ENCODE assay signal across 13 mouse cellular contexts in the genomic region with DNA sequence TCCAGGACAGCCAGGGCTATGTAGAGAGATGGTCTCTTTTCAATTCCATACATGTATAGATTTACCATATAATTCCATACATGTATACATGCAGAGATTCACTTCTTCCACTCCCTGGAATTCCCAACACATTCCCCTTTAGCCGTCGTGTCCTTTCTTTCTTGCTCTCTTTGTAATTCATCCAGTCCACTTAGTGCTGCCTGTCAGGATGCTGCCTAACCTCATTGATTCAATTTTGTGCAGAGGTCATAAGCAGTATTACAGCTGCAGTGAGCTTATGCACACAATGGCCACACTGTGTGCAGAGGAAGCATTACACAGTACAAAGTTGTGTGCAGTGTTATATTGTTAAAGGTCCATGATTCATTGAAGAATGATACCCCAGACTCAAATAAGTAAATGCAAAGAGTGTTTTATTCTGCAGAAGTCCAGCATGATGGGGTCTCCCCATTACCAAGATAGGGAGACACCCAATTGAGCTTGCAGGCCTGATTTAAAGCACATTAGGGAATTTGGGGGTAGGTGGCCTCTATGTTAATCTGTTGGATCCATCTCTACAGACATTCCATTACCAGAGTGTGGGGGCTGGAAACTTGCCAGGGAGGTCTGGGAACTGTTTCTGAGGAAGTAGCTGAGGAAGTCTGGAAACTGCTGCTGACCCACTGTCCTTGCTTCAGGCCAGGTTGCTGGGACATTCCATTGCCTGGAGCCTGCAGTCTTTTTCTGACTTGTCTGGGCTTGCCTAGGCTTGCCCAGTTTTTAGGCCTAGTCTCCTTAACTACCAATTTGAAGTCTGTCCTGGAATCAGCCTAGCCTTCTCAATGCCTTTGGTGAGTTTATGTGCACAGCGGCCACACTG.
A peak's percentile ranks its signal among the peaks of the same experiment; 100 is the strongest.
DNase-seq lines count a peak whose midpoint lies in the region; ATAC-seq and TF ChIP-seq lines count a peak whose summit lies in the region.
"Had no signal": no experiment of that assay in that cellular context is flagged by ENCODE, and none has a peak within 500 bp of the region (broad histone marks: within the 10 kb centered on the region; RNA-seq: fewer than 3 reads in every experiment).

No protein-coding gene starts in this region.

- no peaks in the 10 kb centered on the region for H3K27me3 ChIP-seq in limb, embryonic 14.5 days (ENCODE audit: control insufficient read depth, insufficient read depth, low read length)
- H3K27me3 ChIP-seq in limb, embryonic 10.5 days (ENCODE audit: low read depth, poor library complexity, severe bottlenecking): no peaks in the 10 kb centered on the region
- H3K27me3 ChIP-seq in E14TG2a.4 (ENCODE audit: insufficient read depth, low read length): no peaks in the 10 kb centered on the region
- no peaks in the 10 kb centered on the region for H3K27me3 ChIP-seq in embryonic facial prominence, embryonic 10.5 days (replicated peaks; ENCODE audit: low read depth, poor library complexity, severe bottlenecking)

- no peaks in the 10 kb centered on the region for H3K9me3 ChIP-seq in limb, embryonic 14.5 days (ENCODE audit: control insufficient read depth, low read length)
- no peaks in the 10 kb centered on the region for H3K9me3 ChIP-seq in limb, embryonic 10.5 days (replicated peaks)
- H3K9me3 ChIP-seq in E14TG2a.4 (ENCODE audit: low read length): no peaks in the 10 kb centered on the region
- H3K9me3 ChIP-seq in embryonic facial prominence, embryonic 10.5 days: no peaks in the 10 kb centered on the region
- H3K9me3 ChIP-seq: hindbrain, embryonic 10.5 days had no signal

- H3K4me3 ChIP-seq in limb, embryonic 14.5 days (replicated peaks; ENCODE audit: low read length): no peak overlapping the region
- H3K4me3 ChIP-seq in limb, embryonic 10.5 days: no peak overlapping the region
- no peak overlapping the region for H3K4me3 ChIP-seq in E14TG2a.4 (replicated peaks; ENCODE audit: low read length)
- no peak overlapping the region for H3K4me3 ChIP-seq in embryonic facial prominence, embryonic 10.5 days
- H3K4me3 ChIP-seq: erythroblast, embryonic 14.5 days; hindbrain, embryonic 10.5 days; myocyte had no signal

- no peak overlapping the region for H3K4me2 ChIP-seq in limb, embryonic 14.5 days (replicated peaks; ENCODE audit: low read depth, low read length, severe bottlenecking)

- H3K27ac ChIP-seq in limb, embryonic 14.5 days (replicated peaks; ENCODE audit: low read depth, low read length): no peak overlapping the region
- H3K27ac ChIP-seq in limb, embryonic 10.5 days: no peak overlapping the region
- no peak overlapping the region for H3K27ac ChIP-seq in embryonic facial prominence, embryonic 10.5 days (replicated peaks)
- H3K27ac ChIP-seq: hindbrain, embryonic 10.5 days had no signal

- WGBS in limb, embryonic 14.5 days: 81% methylated on average over 3 of the region's 3 CpGs
- WGBS in limb, embryonic 10.5 days: 89% methylated on average over 3 of the region's 3 CpGs
- 69% methylated on average over 3 of the region's 3 CpGs for WGBS in embryonic facial prominence, embryonic 10.5 days

- TF ChIP-seq POLR2A in limb, embryonic 14.5 days (IDR thresholded peaks at IDR 0.05; ENCODE audit: borderline replicate concordance, extremely low read depth, insufficient read depth, insufficient read length): no peak

- H3K4me1 ChIP-seq in limb, embryonic 14.5 days (ENCODE audit: control insufficient read depth, insufficient read depth, low read length): no peaks in the 10 kb centered on the region
- no peaks in the 10 kb centered on the region for H3K4me1 ChIP-seq in limb, embryonic 10.5 days
- H3K4me1 ChIP-seq in E14TG2a.4 (replicated peaks; ENCODE audit: low read depth, low read length): peaks cover 54% of the 10 kb centered on the region
- H3K4me1 ChIP-seq in embryonic facial prominence, embryonic 10.5 days: peaks cover 8% of the 10 kb centered on the region; the same call in 1 of the 2 replicates

- no peak overlapping the region for H3K9ac ChIP-seq in limb, embryonic 14.5 days (ENCODE audit: low read depth, low read length, severe bottlenecking)

- DNase-seq in gastrocnemius, postnatal 10 days: peak; percentile 7
- no peak for DNase-seq in gastrocnemius, adult 8-10 months (ENCODE audit: low spot score in 2 of 2)
- peak; percentile 8 for DNase-seq in limb, embryonic 14.5 days (ENCODE audit: low spot score)
- no peak for DNase-seq in limb, embryonic 10.5 days (ENCODE audit: low spot score)
- peak; percentile 11 for DNase-seq in embryonic facial prominence, embryonic 10.5 days (ENCODE audit: low spot score)
- no peak for DNase-seq in spleen, postnatal 14 days (ENCODE audit: low spot score in 2 of 2)
- no peak for DNase-seq in layer of hippocampus, adult 9-10 months (ENCODE audit: low spot score)
- DNase-seq: adrenal gland, adult 2 months; cerebellum, adult 11-12 months had no signal

- TF ChIP-seq CTCF in E14TG2a.4 (conservative IDR thresholded peaks at IDR 0.05; ENCODE audit: low read length): 0 out of 2 replicates have a peak, but pooled peaks have one; percentile 2

- ATAC-seq in limb, embryonic 14.5 days (ENCODE audit: low FRiP score, low read depth): no peak

- no peaks in the 10 kb centered on the region for H3K36me3 ChIP-seq in limb, embryonic 14.5 days (ENCODE audit: control insufficient read depth, insufficient read depth, low read length)
- H3K36me3 ChIP-seq in limb, embryonic 10.5 days: no peaks in the 10 kb centered on the region
- no peaks in the 10 kb centered on the region for H3K36me3 ChIP-seq in E14TG2a.4 (ENCODE audit: insufficient read depth, low read length)
- no peaks in the 10 kb centered on the region for H3K36me3 ChIP-seq in embryonic facial prominence, embryonic 10.5 days (replicated peaks)
- H3K36me3 ChIP-seq: hindbrain, embryonic 10.5 days had no signal

Comparison
In these comparisons a context has a peak if more than half of its experiments do, and no peak if none do; other contexts are left out.
1. DNase-seq: peak in gastrocnemius, postnatal 10 days (single experiment), limb, embryonic 14.5 days (single experiment) and embryonic facial prominence, embryonic 10.5 days (single experiment); none in gastrocnemius, adult 8-10 months (0 of 2), limb, embryonic 10.5 days (single experiment), spleen, postnatal 14 days (0 of 2) and layer of hippocampus, adult 9-10 months (single experiment).